Mouse (Mus musculus): Measurements from ENCODE around the gene Exosc10.
A peak's percentile ranks its signal among the peaks of the same experiment; 100 is the strongest.

The Exosc10 gene

DNA sequence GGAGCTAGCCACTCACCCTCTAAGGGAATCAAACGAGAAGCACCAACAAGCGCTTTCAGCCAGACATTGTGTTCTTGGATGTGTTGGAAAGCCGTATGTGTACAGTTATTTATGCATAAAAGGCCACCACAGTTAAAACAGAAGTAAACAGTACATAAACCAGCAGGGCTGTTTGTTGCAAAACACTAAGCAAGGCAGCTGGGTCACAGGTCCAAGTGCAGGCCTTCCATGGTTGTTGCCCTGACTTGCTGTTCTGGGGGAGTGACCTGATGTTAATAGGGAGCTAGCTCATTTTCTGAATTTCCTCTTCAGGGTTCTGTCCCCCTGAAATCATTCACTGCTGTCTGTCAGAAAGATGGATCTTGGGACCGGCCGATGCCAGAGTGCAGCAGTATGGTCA is 51.6 kb downstream of the Exosc10 start:
- DNase-seq (ENCODE audit: low spot score) = no peak

GRCm38 (mm10) chr4:148610631-148611364 is 52.6 kb downstream of the Exosc10 start:
- no peak for DNase-seq (ENCODE audit: low spot score)

GRCm38 (mm10) chr4:148612557-148612956 is 54.3 kb downstream of the Exosc10 start:
- no peak for DNase-seq (ENCODE audit: low spot score)

DNA sequence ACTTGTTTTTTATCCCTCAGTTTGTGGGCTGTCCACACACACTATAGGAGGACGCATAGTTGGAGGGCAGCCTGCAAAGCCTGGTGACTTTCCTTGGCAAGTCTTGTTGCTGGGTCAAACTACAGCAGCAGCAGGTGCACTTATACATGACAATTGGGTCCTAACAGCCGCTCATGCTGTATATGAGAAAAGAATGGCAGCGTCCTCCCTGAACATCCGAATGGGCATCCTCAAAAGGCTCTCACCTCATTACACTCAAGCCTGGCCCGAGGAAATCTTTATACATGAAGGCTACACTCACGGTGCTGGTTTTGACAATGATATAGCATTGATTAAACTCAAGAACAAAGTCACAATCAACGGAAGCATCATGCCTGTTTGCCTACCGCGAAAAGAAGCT is 55.5 kb downstream of the Exosc10 start:
- DNase-seq (ENCODE audit: low spot score) = no peak

DNA sequence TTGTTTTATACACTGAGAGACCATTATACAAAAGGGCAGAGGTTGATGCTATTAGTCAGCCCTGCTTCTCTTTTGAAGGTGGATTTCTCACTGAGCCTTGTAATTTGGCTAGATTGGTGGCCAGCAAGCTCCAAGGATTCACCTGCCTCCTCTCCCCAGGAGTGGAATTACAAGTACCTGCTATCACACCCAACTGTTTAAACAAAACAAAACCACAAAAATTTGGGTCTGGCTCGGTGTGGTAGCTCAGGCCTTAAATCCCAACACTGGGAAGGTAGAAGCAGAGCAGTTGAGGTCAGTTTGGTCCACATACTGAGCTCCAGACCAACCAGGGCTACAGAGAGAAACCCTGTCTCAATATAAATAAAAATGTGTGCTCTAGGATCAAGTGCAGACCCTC is 61.6 kb downstream of the Exosc10 start:
- no peak for DNase-seq (ENCODE audit: low spot score)

DNA sequence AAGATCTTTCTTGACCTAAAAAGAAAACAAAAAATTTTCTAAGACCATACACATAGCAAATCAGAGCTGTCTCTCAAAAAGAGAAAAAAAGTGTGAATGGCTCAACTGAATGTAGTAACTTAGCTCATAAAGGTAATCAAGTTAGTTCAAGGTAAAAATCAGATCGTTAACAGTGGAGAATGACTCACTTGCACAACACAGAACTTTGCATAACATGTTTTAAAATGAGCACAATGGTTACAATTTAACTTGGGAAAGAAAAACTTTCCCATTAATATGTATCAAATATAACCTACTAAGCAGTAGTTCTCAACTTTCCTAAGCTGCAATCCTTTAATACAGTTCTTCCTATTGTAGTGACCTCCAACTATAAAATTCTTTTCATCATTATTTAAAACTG is 62.5 kb downstream of the Exosc10 start:
- no peak for DNase-seq (ENCODE audit: low spot score)

GRCm38 (mm10) chr4:148622485-148622884 is 64.3 kb downstream of the Exosc10 start:
- DNase-seq (ENCODE audit: low spot score) = no peak

DNA sequence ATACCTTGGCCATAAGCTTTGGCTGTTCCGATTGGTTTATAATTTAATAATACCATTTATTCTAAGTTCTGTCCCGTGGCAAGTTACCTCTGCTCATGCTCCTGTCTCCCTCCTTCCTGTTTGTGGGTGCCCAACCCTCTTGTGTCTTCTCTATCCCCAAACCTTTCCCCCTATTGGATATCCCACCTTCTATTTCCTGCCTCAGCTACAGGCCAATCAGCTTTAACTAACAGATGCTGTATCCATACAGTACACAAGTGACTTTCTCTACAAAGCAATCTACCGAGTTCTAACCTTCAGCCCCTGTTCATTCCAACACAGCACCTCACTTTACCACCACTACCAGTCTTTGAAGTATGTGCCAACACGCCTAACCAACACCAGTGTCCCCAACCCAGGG is 65.4 kb downstream of the Exosc10 start:
- no peak for DNase-seq (ENCODE audit: low spot score)

- no peak for DNase-seq (ENCODE audit: low spot score)
These were observed 66.8 kb downstream of the Exosc10 start for GRCm38 (mm10) chr4:148625010-148625409.

GRCm38 (mm10) chr4:148625756-148626622 is 67.8 kb downstream of the Exosc10 start:
- DNase-seq (ENCODE audit: low spot score) = peak; percentile 67

DNA sequence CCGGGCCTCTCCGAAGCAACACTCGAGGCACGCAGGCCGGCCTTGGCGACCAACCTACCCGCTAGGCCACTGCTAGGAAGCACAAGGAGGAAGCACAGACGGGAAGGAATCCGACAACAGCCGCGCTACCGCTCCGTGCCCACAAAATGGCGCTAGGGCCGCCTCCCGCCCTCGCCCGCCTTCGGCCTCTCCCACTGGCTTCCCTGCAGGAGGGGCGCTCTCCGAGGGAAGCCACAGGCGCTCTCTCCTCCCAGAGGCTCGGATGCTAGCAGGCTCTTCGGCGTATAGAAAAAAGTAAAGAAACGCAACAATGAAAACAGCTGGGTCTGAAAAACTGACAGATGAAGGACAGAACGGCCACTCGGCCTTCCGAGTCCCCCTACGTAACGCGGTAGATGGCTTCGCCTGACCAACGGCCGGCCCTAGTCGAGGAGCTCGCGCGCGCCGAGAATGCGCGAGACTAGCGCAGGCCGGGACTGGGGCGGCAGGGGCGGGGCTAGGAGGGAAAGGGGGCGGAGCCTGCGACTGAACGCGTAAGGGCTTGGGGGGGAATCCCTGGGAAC is 68.5 kb downstream of the Exosc10 start, which contains the start of gene Tardbp:
Gene Tardbp, minus strand, starts transcription at position 397 of the 563 bp plus-strand sequence.
- DNase-seq (ENCODE audit: low spot score) = peak; percentile 98

DNA sequence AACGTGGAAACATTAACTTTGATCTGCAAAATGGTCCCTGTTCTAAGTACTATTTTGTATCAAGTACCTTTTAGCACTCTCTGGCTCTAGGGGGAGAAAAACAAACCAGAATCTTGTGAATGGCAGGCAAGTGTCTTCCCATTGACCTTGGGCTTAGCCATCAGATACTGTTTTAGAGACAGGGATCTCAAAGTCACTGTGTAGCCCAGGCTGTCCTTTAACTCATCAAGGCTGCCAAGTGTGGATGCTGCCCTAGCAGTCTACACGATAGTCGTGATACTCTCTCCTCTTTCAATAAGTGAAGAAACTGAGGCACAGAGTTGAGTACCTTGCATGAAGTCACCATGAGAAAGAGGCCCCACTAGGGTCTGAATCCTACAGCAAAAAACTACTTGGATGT is 69.0 kb downstream of the Exosc10 start:
- no peak for DNase-seq (ENCODE audit: low spot score)

All from retina, embryonic 14.5 days (tissue).